Mouse (Mus musculus): Measurements from ENCODE around the gene Upb1.

- TF ChIP-seq CTCF (conservative IDR thresholded peaks at IDR 0.05; ENCODE audit: insufficient read depth, insufficient read length, low read depth, low read length) (no peak), POLR2A (IDR thresholded peaks at IDR 0.05; ENCODE audit: low read depth, low read length) (no peak)
Measured at GRCm38 (mm10) chr10:75448806-75449420, 48.0 kb downstream of the Upb1 start.

All from kidney, adult 2 months (tissue).